Mouse (Mus musculus): Measurements from ENCODE around the gene Gucy1b2.

Gucy1b2 gene

DNA sequence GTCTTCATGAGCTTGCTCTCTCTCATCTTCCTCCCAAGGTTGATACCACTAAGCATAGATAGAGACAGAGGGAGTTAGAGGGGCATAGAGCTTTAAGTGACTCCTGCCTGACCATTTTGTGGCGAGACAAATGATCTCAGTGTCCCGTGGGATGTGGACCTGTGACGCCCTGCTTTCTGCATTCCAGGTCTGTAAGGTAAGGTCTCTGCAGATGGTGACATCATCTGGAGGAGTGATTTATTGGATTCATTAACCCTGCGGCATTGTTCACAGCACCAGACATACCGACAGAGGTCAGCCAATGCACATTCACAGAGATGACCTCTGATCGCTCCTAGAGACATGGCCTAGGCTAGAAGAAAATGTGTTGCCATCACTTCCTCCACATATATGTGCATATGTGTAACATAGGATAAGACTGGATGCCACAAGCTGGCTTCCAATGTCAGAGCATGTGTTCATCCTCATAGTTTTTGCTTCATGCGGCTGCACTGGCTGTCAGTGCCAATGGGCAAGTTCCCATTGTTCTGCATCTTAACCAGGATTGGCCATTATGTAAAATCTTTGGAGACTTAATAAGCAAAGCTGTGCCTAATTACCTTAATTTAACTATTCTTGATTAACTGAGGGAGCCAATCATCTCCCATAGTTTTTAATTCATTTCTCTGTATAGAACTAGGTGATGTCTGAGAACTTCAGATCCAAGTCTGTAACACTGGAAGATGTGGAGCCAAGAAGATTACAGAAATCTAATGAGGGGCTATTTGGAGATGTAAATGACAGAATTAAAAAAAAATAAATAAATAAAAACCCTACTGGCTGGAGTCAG is 9.5 kb downstream of the Gucy1b2 start:
- no peak for DNase-seq (ENCODE audit: extremely low spot score, low spot score)

GRCm38 (mm10) chr14:62443840-62444430 is 12.2 kb downstream of the Gucy1b2 start:
- DNase-seq (ENCODE audit: extremely low spot score, low spot score): no peak

GRCm38 (mm10) chr14:62442971-62443370 is 13.1 kb downstream of the Gucy1b2 start:
- DNase-seq (ENCODE audit: extremely low spot score, low spot score): no peak

GRCm38 (mm10) chr14:62440036-62440435 is 16.1 kb downstream of the Gucy1b2 start:
- no peak for DNase-seq (ENCODE audit: extremely low spot score, low spot score)

DNA sequence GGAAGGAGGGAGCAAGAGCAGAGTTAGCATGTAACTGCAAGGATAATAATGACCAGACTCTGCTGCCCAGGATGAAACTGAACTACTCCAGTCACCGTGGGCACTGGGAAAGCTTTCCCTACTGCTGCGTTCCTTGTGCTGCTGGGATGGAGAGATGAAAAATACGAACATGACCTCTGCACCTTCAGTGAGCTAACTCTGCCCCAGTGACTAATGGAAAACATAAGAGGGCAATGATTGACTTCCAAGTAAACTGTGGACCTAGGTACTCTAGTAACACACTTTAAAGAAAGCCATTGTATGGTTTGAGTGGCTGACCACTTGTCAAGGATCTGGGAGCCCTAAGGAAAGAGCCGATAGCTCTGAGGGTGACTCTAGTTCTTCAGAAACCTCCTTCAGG is 17.9 kb downstream of the Gucy1b2 start:
- no peak for DNase-seq (ENCODE audit: extremely low spot score, low spot score)

DNA sequence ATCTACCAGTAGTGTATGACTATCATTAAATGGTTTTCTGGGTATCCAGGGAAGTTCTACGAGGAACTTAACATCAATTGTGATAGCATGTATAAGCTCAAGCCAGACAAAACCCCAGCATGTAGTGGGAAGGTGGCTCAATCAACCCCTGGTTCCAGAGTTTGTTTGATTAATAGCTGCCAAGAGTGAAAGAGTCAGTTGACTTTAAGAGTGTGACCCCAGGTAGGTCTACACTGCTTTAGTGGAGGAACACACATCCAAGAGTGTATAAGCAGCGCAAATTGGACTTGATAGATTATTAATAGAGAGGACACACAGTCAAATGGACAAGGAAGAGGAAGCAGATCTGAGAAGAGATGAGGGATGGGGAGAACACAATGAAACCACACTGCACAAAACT is 18.3 kb downstream of the Gucy1b2 start:
- DNase-seq (ENCODE audit: extremely low spot score, low spot score): no peak

DNA sequence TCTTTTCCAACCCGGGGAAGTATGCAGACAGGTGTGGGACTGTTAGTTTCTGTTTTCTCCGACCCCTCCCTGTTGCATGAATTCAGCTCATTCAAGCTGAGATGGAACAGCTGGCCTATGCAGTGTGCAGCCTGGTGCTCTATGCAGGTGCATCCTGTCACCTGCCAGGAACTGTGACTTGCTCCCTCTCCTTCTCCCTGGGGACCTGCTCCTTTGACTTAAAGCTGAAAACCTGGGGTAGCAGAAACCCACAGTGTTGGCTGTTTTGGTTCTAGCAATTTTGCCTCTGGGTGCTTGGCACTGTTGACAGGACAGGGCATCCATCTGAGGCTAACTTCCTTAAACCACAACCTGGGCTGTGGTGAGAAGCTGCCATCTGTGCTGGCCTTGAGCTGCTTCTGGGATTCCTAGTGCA is 30.8 kb downstream of the Gucy1b2 start:
- DNase-seq (ENCODE audit: extremely low spot score, low spot score): no peak

DNA sequence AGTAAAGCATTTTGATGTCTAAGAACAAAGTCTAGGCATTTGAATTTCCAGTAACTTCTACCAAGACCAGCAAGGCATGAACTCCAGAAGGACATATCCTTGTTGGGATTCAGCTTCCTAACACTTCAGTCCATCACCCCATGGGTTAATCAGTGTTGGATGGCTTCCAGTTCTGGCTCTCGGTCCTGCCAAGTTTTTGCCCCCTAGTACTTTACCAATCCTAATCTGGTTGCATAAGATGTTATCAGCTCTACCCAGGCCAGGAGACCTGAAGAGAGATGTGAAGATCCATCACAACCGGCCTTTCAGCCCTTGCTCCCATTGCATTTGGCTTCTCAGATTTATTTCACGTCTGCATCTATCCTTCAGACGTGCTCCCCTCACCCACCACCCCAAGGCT is 33.8 kb downstream of the Gucy1b2 start:
- DNase-seq (ENCODE audit: extremely low spot score, low spot score): no peak

- DNase-seq (ENCODE audit: extremely low spot score, low spot score): no peak
These were observed 38.6 kb downstream of the Gucy1b2 start for GRCm38 (mm10) chr14:62417501-62417900.

- no peak for DNase-seq (ENCODE audit: extremely low spot score, low spot score)
These were observed 39.4 kb downstream of the Gucy1b2 start for GRCm38 (mm10) chr14:62416742-62417134.

GRCm38 (mm10) chr14:62416007-62416741 is 39.9 kb downstream of the Gucy1b2 start:
- no peak for DNase-seq (ENCODE audit: extremely low spot score, low spot score)

- DNase-seq (ENCODE audit: extremely low spot score, low spot score): no peak
These were observed 60.7 kb downstream of the Gucy1b2 start for GRCm38 (mm10) chr14:62395346-62395745.

DNA sequence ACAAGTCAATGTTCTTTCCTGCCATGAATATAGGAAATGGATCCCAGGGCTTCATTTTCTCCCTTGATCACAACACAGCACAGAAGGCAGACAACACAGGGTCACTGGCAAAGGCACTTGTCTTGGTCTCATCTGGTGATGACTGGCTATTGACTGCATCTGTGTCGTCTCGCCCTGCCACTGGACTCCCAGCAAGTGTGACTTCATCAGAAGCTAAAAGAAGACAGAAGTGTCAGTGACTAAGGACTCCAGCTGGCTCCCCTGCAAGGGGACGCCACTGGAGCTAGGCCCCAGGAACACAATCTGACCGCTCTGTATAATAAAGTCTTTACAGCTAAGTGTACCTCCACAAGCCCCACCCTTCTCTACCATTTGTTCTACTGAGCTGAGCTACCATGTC is 63.3 kb downstream of the Gucy1b2 start:
- DNase-seq (ENCODE audit: extremely low spot score, low spot score): no peak

GRCm38 (mm10) chr14:62389729-62390536 is 66.2 kb downstream of the Gucy1b2 start:
- no peak for DNase-seq (ENCODE audit: extremely low spot score, low spot score)

DNA sequence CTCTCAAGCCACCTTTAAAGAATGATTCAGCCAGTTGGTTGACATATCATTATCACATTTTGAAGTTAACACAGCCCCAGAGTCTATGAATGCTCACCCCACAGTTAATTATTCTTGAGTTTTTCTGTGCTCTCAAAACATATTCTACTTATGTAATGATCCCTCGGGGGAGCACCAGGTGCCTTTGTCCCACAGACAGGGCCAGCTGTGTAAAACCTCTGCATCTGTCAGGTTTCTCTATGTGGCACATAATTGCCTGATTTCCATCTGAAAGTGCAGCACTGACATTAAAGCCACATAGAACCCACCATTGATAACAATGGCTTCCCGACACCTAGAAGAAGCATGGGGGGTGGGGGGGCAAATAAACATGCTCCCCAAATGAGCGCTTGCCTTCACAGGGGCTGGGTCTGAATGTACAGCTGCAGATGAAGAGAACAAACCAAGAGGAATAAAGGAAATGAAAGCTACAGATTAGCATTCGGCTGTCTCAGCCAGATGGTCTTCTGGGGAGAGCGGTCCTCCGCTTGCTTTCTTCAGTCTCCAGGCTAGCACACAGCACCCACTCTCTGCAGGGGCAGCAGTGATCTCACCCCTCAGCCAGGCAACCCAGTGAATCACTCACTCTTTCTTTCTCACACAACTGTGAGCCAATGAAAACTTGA is 66.9 kb downstream of the Gucy1b2 start:
- DNase-seq (ENCODE audit: extremely low spot score, low spot score): no peak

DNA sequence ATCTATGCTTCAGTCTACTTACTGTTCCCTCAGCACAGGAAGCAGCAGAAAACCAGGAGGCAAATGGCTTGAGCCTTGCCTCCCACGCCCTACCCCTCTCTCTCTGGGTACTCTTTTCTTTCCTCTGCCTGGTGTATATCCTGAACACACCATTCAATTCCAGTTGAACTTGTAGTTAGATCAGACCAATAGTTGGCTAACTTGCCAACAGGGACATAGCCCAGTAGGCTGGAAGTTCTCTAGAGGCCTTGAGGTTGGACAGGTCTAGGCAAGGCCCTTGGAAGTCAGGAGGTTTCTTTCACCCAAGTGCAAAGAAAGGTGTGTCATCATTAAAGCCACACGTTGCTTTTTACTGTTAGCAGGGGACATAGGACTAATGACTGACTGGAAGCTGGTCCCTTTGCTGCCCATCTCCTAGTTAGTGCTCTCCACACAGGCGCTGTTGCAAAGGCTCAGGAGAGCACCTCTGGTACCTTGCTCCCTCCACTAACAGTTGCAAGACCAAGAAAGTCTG is 72.2 kb downstream of the Gucy1b2 start:
- DNase-seq (ENCODE audit: extremely low spot score, low spot score): no peak

GRCm38 (mm10) chr14:62383109-62383508 is 73.0 kb downstream of the Gucy1b2 start:
- DNase-seq (ENCODE audit: extremely low spot score, low spot score): no peak

GRCm38 (mm10) chr14:62380606-62381005 is 75.5 kb downstream of the Gucy1b2 start:
- DNase-seq (ENCODE audit: extremely low spot score, low spot score): no peak

DNA sequence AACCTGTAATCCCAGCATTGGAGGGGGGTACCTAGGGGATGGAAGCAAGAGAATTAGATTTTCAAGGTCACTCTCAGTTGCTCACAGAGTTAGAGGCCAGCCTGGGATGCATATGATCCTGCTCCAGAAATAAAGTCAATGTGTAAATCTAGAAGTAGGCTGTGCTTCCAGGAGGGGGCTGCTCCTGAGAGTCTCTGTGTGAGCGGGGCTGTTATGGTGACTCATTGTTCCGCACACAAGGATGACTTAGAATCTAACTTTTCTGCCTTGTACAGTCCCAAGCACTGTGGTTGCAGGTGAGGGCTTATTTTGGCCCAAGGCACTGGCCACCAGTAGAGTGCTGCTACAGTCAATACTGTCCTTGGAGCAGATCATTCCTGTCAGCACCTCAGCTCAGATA is 76.7 kb downstream of the Gucy1b2 start:
- DNase-seq (ENCODE audit: extremely low spot score, low spot score): no peak

GRCm38 (mm10) chr14:62376115-62376514 is 80.0 kb downstream of the Gucy1b2 start:
- no peak for DNase-seq (ENCODE audit: extremely low spot score, low spot score)

DNA sequence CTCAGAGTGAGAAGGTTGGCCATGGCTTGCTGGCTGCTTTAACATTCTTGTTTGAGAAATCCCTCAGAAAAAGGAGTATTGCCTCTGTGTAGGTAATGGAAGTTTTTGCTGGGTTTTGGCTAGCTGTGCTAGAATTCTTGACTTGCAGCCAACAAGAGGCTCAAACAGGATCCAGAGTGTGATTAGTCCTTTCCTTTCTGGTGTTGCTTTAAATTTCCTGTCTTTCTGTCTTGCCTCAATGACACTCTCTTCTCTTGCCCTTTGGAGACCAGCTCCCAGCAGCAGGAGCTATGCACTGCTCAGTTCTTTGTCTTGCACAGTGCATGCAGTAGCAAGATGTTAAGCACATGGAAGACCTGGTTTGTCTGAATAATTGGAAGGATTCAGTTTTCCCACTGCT is 80.4 kb downstream of the Gucy1b2 start:
- DNase-seq (ENCODE audit: extremely low spot score, low spot score): no peak
